Mouse (Mus musculus): ENCODE measurements at regions not wholly inside any gene's neighbourhood (a gene's known extent, or its start where the extent isn't known, plus 50 kb on each side); places are given as distances from the start of the nearest gene placed in this dataset.

- Histone ChIP-seq H3K27me3 (replicated peaks; ENCODE audit: low read depth, poor library complexity, severe bottlenecking) (no peaks in the 10 kb centered on the region), H3K9me3 (no peaks in the 10 kb centered on the region), H3K36me3 (replicated peaks) (no peaks in the 10 kb centered on the region), H3K4me1 (peaks cover 62% of the 10 kb centered on the region), H3K4me3 (no peak overlapping the region), H3K27ac (replicated peaks) (peak overlapping the region; percentile 88)
- WGBS = 38% methylated on average over 5 of the region's 5 CpGs
- peak; percentile 86 for DNase-seq (ENCODE audit: low spot score)
Measured at GRCm38 (mm10) chr9:35363079-35363478, 57.8 kb upstream of the Cdon start.

- WGBS = 83% methylated on average over 4 of the region's 4 CpGs
- Histone ChIP-seq H3K36me3 (replicated peaks) (no peaks in the 10 kb centered on the region), H3K27ac (replicated peaks) (peak overlapping the region; percentile 88), H3K9me3 (no peaks in the 10 kb centered on the region), H3K4me1 (peaks cover 66% of the 10 kb centered on the region), H3K27me3 (replicated peaks; ENCODE audit: low read depth, poor library complexity, severe bottlenecking) (no peaks in the 10 kb centered on the region), H3K4me3 (no peak overlapping the region)
- DNase-seq (ENCODE audit: low spot score) = no peak
Measured at GRCm38 (mm10) chr9:35363936-35364335, 57.0 kb upstream of the Cdon start.

GRCm38 (mm10) chr9:35365975-35366374 is 55.0 kb upstream of the Cdon start:
- 93% methylated on average over 5 of the region's 5 CpGs for WGBS
- no peak for DNase-seq (ENCODE audit: low spot score)
- peaks cover 67% of the 10 kb centered on the region for H3K4me1 ChIP-seq

GRCm38 (mm10) chr9:35369063-35369462 is 51.9 kb upstream of the Cdon start:
- peaks cover 61% of the 10 kb centered on the region for H3K4me1 ChIP-seq
- peak; percentile 54 for DNase-seq (ENCODE audit: low spot score)
- H3K27ac ChIP-seq (replicated peaks) = peak overlapping the region; percentile 54
- no peaks in the 10 kb centered on the region for H3K27me3 ChIP-seq (replicated peaks; ENCODE audit: low read depth, poor library complexity, severe bottlenecking)
- no peaks in the 10 kb centered on the region for H3K36me3 ChIP-seq (replicated peaks)
- H3K4me3 ChIP-seq = peak overlapping the region; percentile 8; the same call in 1 of the 2 replicates
- 52% methylated on average over 5 of the region's 5 CpGs for WGBS
- H3K9me3 ChIP-seq = no peaks in the 10 kb centered on the region

More at GRCm38 (mm10) chr9:35365975-35366374, 55.0 kb upstream of the Cdon start:
- Histone ChIP-seq H3K4me3 (no peak overlapping the region), H3K27me3 (replicated peaks; ENCODE audit: low read depth, poor library complexity, severe bottlenecking) (no peaks in the 10 kb centered on the region), H3K36me3 (replicated peaks) (no peaks in the 10 kb centered on the region), H3K27ac (replicated peaks) (peak overlapping the region; percentile 31), H3K9me3 (no peaks in the 10 kb centered on the region)

- H3K4me3 ChIP-seq = no peak overlapping the region
- peaks cover 55% of the 10 kb centered on the region for H3K4me1 ChIP-seq
- DNase-seq (ENCODE audit: low spot score) = no peak
- 66% methylated on average over 3 of the region's 3 CpGs for WGBS
- H3K27ac ChIP-seq (replicated peaks) = peak overlapping the region; percentile 36; the same call in 1 of the 2 replicates
- no peaks in the 10 kb centered on the region for H3K27me3 ChIP-seq (replicated peaks; ENCODE audit: low read depth, poor library complexity, severe bottlenecking)
- H3K9me3 ChIP-seq = no peaks in the 10 kb centered on the region
- H3K36me3 ChIP-seq (replicated peaks) = no peaks in the 10 kb centered on the region
Measured at GRCm38 (mm10) chr9:35370031-35370430, 50.9 kb upstream of the Cdon start.

- Histone ChIP-seq H3K27ac (replicated peaks) (peak overlapping the region; percentile 41; the same call in 1 of the 2 replicates), H3K9me3 (no peaks in the 10 kb centered on the region), H3K36me3 (replicated peaks) (no peaks in the 10 kb centered on the region), H3K4me3 (no peak overlapping the region), H3K27me3 (replicated peaks; ENCODE audit: low read depth, poor library complexity, severe bottlenecking) (no peaks in the 10 kb centered on the region), H3K4me1 (peaks cover 57% of the 10 kb centered on the region)
- 88% methylated on average over 3 of the region's 3 CpGs for WGBS
- no peak for DNase-seq (ENCODE audit: low spot score)
Measured at GRCm38 (mm10) chr9:35370895-35371294, 50.0 kb upstream of the Cdon start.
